Mouse (Mus musculus) cerebellum, adult 2 months (tissue): ENCODE data around the gene 6820408C15Rik. TPM values are rescaled to one million over a fixed set of nuclear protein-coding genes. Genes with fewer than 3 reads are reported as not detected.

Experiments
- DNase-seq, 2 experiments: peaks; one replicate each; pipeline ENCODE4 v3.0.0; 2021
- H3K27ac ChIP-seq: fragments of 200-500 bp; 2 replicates; pipeline ENCODE4 v1.5.1; 2012; ENCODE audit warnings: low read length, control low read depth, inconsistent platforms; ENCODE audit not compliant: insufficient read depth
- H3K27me3 ChIP-seq: fragments of 200-500 bp; 2 replicates; pipeline ENCODE4 v1.6.1; 2012; ENCODE audit warnings: inconsistent platforms, mild to moderate bottlenecking, low read length, moderate library complexity; ENCODE audit not compliant: control insufficient read depth, insufficient read depth
- H3K4me1 ChIP-seq: fragments of 200-500 bp; 2 replicates; pipeline ENCODE4 v1.6.1; 2011; ENCODE audit warnings: low read length; ENCODE audit not compliant: control insufficient read depth, insufficient read depth
- H3K4me3 ChIP-seq: fragments of 200-500 bp; replicated peaks from 2 replicates; pipeline ENCODE3; 2011; ENCODE audit warnings: mild to moderate bottlenecking, low read depth, low read length, control low read depth; ENCODE audit not compliant: insufficient read depth
- CTCF ChIP-seq: fragments of 200-500 bp; IDR thresholded peaks from 2 replicates; pipeline ENCODE4 v1.5.1; 2011; ENCODE audit warnings: low read depth, mild to moderate bottlenecking, control low read depth, low read length, moderate library complexity, borderline replicate concordance; ENCODE audit not compliant: insufficient read depth
- POLR2A ChIP-seq: fragments of 200-500 bp; IDR thresholded peaks from 2 replicates; pipeline ENCODE4 v1.6.1; 2011; ENCODE audit warnings: low read length, control low read depth, borderline replicate concordance; ENCODE audit not compliant: insufficient read depth
- WGBS: fragments of 180-500 bp; shearing (Covaris S2); methylation state at CpG from one replicate; pipeline ENCODE4 v1.1.7; 2018; 5-methylcytosine and 5-hydroxymethylcytosine counted together
- polyA plus RNA-seq: library from polyadenylated mRNA; depleted of rRNA; stranded (reverse); fragments of >200 nt; gene quantifications from 2 replicates; pipeline ENCODE4 v1.2.3, GENCODE M21; 2012

Gene 6820408C15Rik
- polyA plus RNA-seq, 1 experiment, result 2.6 TPM

DNA sequence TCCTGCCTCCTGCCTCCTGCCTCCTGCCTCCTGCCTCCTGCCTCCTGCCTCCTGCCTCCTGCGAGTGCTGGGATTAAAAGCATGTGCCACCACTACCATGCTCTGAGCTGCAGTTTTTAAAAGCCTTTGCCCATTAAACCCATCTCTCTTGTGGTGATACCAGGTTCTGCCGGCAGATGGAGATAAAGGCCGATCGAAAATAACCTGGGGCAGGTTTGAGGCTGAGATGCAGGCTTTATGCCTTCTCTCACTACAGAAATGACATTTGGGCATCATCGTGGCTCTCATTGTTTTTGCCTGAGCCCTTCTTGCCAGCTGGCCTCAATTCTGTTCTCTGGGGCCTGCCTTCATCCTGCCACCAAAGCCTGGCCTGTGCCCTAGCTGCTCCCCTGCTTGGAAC lies 34.9 kb downstream of the 6820408C15Rik start:
- TF ChIP-seq POLR2A (no peak), CTCF (peak; percentile 60; the same call in 1 of the 2 replicates)
- Histone ChIP-seq H3K4me3 (no peak overlapping the region), H3K27me3 (no peaks in the 10 kb centered on the region), H3K4me1 (no peaks in the 10 kb centered on the region; the same call in 1 of the 2 replicates), H3K27ac (no peak overlapping the region)
- DNase-seq, result peak; percentile 70 to 75
- WGBS, result 4% methylated on average over 5 of the region's 5 CpGs

DNA sequence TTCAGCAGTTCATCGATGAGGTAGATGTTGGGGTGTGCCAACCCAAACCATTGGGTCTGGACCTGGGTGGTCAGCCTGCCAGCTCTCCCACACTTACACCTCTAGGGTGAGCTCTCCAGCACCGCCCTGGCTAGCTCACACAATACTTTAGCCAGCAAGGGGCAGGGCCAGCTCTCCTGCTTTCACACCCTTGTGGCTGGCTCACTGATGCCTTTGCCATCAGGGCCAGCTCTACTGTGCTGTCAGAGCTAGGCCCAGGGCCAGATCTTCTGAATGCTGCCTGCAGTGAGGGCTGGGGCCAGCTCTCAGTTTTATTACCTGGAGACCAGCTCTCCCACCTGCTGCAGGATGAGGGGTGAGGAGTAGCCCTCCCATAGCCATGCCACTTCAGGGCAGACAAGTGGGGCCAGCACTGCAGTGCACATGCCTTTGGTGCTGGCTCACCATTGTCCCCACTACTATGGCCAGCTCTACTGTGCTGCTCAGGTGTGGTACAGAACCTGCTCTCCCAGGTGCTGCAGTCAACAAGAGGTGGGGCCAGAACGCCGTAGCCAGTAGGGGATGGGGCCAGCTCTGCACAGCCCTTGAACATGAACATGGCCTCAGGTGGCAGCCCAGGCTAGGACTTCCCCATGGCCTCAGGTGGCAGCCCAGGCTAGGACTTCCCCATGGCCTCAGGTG lies 36.9 kb downstream of the 6820408C15Rik start:
- H3K4me3 ChIP-seq, result no peak overlapping the region
- no peaks in the 10 kb centered on the region for H3K27me3 ChIP-seq
- TF ChIP-seq POLR2A, result no peak
- no peak for TF ChIP-seq CTCF
- 44% methylated on average over 4 of the region's 4 CpGs for WGBS
- H3K4me1 ChIP-seq, result no peaks in the 10 kb centered on the region; the same call in 1 of the 2 replicates
- H3K27ac ChIP-seq, result no peak overlapping the region
- DNase-seq, result peak in 1 of 2 experiments; percentile 60

DNA sequence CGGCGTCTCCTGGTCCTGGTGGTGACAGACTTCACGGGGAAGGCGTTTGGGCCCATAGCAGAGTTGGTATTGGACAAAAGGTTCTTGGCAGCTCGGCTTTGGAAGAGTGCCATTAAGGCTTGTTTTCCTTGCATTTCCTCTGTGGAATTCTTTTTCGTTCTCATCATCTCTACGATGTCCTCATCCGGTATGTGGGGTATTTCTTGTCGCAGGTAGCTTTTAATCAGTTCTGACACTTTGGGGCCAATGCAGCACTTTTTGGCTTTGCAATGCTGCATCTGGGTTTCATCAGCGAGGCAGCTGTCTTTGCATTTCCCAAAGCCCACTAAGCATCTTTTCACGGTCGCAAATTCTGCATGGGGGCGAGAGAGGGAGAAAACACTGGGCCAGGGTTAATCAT lies 43.9 kb downstream of the 6820408C15Rik start:
- TF ChIP-seq CTCF (no peak), POLR2A (no peak)
- Histone ChIP-seq H3K4me1 (no peaks in the 10 kb centered on the region), H3K4me3 (no peak overlapping the region), H3K27ac (no peak overlapping the region), H3K27me3 (no peaks in the 10 kb centered on the region)
- DNase-seq, result no peak
- 50% methylated on average over 13 of the region's 13 CpGs for WGBS

- Histone ChIP-seq H3K27ac (no peak within 1 kb of the TSS), H3K4me1 (no peaks in the 10 kb centered on the region), H3K27me3 (no peaks in the 10 kb centered on the region), H3K4me3 (no peak within 1 kb of the TSS)
- WGBS, result 88% methylated on average over 3 of the region's 3 CpGs
- TF ChIP-seq CTCF, result no peak
- no peak for TF ChIP-seq POLR2A
- no peak for DNase-seq
Measured at GRCm38 (mm10) chr2:152464570-152465150, 49.3 kb downstream of the 6820408C15Rik start, which contains the start of gene Defb23. Gene Defb23, minus strand, starts transcription at chr2:152464620.

DNA sequence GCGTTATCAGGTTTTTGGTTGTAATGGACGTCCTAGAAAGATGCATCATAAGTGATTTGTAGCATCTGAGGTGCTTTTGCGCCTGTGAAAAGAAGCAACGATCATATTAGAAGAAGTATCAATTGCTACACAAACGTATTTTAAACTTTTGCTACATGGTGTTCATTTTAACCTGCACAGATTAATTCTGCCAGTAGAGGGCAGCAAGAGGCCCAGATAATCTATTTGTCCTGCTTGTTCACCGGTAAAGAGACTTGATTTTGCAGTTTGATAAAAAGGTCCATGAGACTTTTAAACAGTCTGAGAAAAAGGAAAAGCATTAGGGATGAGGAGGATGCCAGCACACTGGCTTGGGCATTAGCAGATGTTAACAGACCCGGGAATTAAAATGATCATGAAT lies 55.6 kb downstream of the 6820408C15Rik start:
- Histone ChIP-seq H3K4me1 (no peaks in the 10 kb centered on the region), H3K4me3 (no peak overlapping the region), H3K27ac (no peak overlapping the region), H3K27me3 (no peaks in the 10 kb centered on the region)
- DNase-seq, result peak in 1 of 2 experiments; percentile 12
- TF ChIP-seq CTCF (no peak), POLR2A (no peak)
- 28% methylated on average over 7 of the region's 7 CpGs for WGBS

GRCm38 (mm10) chr2:152472434-152472833 lies 57.0 kb downstream of the 6820408C15Rik start:
- 41% methylated on average over 3 of the region's 3 CpGs for WGBS
- no peak for DNase-seq
- no peak overlapping the region for H3K4me3 ChIP-seq
- no peaks in the 10 kb centered on the region for H3K27me3 ChIP-seq
- TF ChIP-seq CTCF (no peak), POLR2A (no peak)
- H3K4me1 ChIP-seq, result no peaks in the 10 kb centered on the region
- H3K27ac ChIP-seq, result no peak overlapping the region

GRCm38 (mm10) chr2:152476763-152477162 lies 61.4 kb downstream of the 6820408C15Rik start, which contains the start of gene Defb20:
Gene Defb20, plus strand, starts transcription at chr2:152477063.
- no peaks in the 10 kb centered on the region for H3K27me3 ChIP-seq
- H3K27ac ChIP-seq, result no peak within 1 kb of the TSS
- H3K4me1 ChIP-seq, result no peaks in the 10 kb centered on the region
- TF ChIP-seq CTCF (no peak), POLR2A (no peak)
- 54% methylated on average over 2 of the region's 2 CpGs for WGBS
- DNase-seq, result no peak
- H3K4me3 ChIP-seq, result no peak within 1 kb of the TSS

- 86% methylated on average over 3 of the region's 3 CpGs for WGBS
- Histone ChIP-seq H3K27ac (no peak overlapping the region), H3K4me3 (no peak overlapping the region), H3K27me3 (no peaks in the 10 kb centered on the region), H3K4me1 (no peaks in the 10 kb centered on the region)
- no peak for TF ChIP-seq CTCF
- TF ChIP-seq POLR2A, result no peak
- no peak for DNase-seq
Measured at GRCm38 (mm10) chr2:152480881-152481280, 65.5 kb downstream of the 6820408C15Rik start.
